Mouse (Mus musculus) kidney, adult 2 months (tissue): ENCODE measurements at regions not wholly inside any gene's neighbourhood (a gene's known extent, or its start where the extent isn't known, plus 50 kb on each side); places are given as distances from the start of the nearest gene placed in this dataset.

Source experiments
- CTCF ChIP-seq: fragments of 200-500 bp; conservative IDR thresholded peaks from 2 replicates; pipeline ENCODE4 v1.5.1; 2011; ENCODE audit warnings: low read depth, mild to moderate bottlenecking, control low read depth, low read length, moderate library complexity, mixed read lengths; ENCODE audit not compliant: insufficient read depth, insufficient read length
- POLR2A ChIP-seq: fragments of 200-500 bp; IDR thresholded peaks from one replicate; pipeline ENCODE4 v1.6.1; 2011; ENCODE audit warnings: low read depth, low read length, control low read depth

- TF ChIP-seq CTCF (no peak), POLR2A (no peak)
Observed at GRCm38 (mm10) chr16:65441954-65442353, 78.4 kb upstream of the Pou1f1 start.
